Mouse (Mus musculus) kidney, adult 11 months (tissue): ENCODE measurements at regions not wholly inside any gene's neighbourhood (a gene's known extent, or its start where the extent isn't known, plus 50 kb on each side); places are given as distances from the start of the nearest gene placed in this dataset.

Source experiments
- DNase-seq: peaks from one replicate; pipeline ENCODE4 v3.0.0; 2022

DNA sequence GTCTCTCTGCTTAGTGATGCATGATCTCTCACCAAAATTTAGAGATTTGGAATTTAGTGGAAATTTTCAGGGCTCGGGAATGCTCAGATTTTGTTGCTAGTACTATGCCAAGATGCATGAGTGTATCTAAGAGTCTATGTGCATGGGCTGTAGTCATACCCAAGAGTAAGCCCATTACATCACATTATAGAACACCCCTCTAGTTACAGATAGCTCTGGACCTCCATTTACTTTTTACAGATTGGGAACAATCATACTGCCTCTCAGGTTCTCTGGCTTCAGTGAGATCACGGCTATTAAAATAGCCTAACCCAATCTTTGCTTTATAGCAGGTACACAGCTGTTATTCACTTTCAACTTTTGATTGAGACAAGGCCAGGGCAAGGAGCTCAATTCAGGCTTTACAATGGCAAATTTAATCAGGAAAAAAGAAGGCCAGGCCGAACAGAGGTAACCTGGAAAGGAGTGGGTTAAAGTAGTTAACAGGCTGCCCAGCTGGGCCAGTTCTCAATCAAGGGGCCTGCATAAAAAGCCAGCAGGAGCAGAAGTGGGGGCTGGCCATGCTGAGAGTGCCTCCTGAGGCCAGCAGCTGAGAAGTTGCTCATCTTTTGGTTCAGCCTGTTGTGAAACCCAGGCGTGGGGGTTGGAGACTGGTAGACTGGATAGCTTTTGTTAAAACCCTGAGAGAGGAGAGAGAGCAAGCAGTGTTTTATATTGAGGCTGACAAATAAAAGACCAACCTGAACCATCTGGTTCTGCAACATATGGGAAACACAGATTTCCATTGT, 509.2 kb upstream of the Pou3f2 start:
- no peak for DNase-seq

DNA sequence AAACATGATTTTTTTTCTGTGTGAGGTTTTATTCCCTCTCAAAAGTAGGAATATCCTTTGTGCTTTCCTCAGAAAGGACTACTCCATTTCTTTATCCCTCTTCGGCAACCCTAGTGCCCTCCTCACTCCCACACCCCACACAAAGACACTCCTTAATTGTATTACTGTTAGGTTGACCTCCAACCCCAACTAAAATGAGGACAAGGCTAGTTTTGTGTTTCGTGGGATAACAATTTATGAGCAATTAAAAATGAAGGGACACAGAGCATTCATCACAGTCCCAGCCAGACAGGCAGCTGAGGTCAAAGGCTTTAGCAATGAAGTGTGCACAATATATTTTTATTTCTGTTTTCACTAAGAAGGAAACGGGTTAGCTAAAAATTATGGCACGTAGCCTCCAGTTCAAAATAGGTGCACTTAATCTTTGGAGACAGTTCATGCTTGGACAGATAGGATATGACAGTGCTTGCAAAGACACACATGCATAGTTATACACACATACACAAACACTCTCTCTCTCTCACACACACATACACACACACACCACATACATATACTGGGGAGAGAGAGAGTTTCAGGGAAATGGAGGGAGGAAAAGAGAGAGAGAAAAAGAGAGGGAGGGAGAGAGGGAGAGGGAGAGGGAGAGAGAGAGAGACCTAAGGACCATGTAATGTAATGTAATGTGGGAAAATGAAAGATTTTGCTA, 498.8 kb upstream of the Pou3f2 start:
- no peak for DNase-seq

DNA sequence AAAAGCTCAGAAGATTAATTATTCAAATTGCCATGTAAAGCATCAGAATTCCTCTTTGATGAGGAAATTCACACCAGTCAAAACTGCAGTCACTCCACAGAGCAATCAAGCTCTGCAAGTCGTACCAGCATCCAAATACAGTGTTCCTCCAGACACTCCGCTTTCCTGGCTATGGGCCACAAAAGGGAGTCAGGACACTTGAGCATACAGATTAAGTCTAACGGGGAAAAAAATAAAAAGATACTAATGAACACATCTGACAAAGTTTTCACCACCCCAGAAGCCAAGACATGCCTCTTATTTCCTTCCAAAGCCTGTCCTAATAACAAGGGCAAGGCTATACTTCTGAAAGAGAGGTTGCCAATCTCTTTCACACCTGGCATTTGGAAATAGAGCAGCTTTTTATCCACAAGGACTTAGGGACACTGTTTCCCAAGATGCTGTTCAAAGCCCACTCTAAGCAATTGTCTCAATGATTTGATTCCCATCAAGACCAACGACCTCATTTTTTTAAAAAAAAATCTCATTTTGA, 485.5 kb upstream of the Pou3f2 start:
- no peak for DNase-seq

DNA sequence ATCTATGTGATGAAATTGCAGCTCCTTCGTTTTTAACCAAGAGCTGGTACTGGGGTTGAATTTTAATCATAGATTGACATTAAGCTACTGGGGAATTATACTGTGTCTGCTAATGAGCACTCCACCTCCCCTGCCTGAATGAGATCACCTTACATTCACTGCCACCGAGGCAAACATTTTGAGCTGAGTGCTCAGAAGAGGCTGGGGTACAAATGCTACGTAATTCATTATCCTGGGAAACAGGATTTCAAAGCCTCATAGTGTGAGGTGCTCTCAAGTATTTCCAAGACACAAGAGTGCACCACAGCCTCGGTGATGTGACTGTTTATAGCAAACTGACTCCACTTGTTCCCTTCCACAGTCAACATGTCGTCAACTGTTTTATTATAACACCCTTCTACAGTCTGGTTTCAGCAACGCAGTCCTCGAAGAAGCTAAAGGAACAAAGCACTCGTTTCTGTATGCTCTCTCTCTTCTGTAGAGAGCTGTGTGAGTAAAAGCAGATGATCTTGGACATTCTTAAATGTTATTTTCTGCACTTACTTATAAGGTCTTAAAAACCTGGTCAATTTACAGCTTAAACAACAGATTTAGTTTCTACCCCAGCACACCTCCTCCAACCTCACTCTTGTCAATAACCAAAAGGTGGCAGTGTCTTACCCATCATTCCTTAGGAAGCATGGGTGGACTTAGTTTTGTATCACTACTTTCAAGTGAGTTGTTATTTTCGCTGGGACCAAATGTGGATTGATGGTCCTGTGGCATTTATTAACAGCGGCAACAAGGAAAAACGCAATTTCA, 484.8 kb upstream of the Pou3f2 start:
- DNase-seq = no peak

DNA sequence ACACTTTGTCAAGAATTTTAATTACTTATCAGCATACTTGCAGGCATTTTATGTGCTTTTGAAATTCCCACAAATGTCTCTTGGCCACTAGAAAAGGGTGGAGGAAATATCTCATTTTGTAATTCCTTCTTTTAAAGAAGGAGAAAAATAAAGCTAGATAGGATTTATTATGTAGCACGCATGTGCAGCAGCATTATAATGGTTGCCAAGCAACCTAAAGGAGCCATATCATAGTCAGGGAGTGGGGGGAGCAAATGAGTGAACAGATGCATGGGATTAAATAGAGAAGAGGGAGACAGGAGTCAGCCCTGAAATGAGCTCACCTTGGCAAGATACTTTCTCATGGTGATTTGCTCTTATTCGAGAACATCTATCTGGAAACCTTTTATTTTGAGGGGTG, 483.0 kb upstream of the Pou3f2 start:
- no peak for DNase-seq

DNA sequence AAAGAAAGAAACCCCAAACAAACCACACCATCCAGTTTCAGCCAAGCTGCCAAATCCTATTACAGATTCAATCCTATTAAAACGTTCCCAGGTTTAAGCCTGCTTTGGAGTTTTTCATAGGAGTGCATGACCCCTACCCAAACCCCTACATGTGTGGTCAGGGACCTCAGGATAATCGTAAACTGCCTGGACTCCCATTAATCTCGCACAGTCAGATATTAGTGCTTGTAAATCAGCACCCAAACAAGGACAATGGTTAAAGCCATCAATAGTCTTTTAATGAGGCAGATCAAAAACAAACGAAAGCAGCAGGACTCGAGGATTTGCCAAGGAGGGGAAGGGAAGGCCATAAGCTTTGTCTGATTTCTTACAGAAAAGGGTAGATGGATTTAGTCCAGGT, 482.3 kb upstream of the Pou3f2 start:
- DNase-seq = no peak

DNA sequence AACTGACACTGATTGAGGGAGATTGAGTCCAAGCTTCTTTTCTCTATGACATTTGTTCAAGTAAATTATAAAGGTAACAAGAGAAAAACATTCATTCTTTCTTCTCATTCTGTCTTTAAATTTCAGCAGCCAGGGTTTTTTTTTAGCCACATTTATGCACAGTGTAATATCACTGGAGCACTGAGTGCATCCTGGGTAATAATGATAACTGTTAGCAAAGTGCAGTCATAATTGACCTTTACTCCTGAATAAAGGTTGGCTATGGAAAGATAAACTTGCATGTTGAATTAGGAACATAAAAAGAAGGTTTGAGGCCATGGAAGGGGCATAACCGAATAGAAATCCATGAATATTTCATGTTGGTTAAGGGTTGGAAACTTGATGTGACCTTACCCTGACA, 461.3 kb upstream of the Pou3f2 start:
- no peak for DNase-seq

DNA sequence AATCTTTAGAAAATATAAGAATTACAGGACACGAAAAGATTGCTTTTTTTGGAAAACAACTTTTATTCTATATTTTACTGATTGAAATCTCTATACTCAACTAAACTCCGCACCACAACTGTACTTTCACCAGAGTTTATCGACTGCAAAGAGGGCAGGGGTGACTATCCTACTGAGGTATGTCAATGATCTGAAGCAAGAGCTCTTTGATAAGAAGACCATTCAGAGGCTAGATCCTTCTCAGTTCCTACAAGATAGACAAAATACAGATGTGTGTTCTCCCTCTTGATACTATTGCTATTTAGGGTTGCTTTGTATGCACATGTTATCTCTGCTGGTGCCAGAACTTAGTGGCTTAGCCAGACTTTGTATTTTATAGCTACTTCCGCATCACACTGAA, 460.7 kb upstream of the Pou3f2 start:
- no peak for DNase-seq

DNA sequence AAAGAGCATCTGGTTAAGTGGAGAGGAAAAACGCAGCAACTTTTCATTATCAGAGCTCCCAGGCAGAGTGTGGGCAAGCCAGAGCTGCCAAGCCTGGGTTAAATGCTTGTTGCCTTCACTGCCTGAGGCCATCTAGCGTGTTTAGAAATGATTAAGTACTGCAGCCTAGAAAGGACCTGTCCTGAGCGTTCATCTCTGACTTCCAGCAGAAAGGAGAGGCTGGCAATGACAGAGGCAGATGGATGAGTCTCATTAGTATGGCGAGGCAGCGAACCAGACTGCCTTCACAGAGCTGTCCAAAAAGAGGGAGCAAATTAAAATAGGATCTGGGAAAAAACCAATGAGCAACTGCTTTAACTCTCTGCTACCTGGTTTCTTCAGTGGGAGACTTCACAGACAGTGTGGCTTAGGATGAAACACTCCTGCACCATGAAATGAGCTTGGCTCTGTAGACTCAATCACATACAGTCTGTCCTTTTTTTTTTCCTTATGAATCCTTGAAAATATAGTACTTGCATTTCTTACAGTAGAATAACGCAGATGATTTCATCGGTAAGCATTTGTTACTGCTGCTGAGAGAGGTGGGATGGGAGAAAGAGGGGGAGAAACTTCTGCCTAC, 458.7 kb upstream of the Pou3f2 start:
- no peak for DNase-seq

DNA sequence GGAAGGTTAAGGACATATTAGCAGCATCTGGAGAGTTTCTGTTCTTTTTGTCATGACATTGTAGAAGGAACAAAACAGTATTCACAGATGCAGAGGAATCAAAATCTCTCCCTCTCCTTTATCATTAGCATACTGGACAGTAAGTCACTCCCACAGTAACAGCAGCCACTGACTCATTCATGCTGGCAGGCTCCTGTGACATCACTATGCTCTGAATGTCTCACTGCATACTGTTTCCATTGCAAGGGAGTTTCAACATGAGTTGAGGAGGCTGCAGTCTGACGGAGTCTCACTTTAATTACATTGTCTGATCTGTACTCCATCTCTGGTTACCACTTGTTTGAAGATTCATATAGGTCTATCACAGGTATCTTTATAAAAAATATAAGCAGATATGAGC, 450.1 kb upstream of the Pou3f2 start:
- no peak for DNase-seq

DNA sequence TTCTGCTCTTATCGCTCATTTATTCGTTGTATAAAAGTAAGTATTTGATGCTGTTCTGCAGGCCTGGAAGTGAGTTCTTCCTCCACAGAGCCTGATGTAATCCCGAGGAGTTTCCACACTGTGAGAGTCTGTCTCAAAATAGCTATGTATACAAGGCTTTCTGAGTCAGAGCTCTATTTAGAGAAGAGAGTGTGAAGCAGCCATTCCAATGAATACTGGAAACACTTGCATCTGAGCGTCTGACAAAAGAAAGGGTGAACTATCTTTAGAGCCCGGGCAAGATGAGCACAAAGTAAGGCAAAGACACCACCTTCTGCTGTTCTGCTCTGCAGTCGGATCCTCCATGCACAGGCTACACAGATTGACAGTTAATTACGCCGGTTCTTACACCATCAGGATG, 436.0 kb upstream of the Pou3f2 start:
- no peak for DNase-seq

DNA sequence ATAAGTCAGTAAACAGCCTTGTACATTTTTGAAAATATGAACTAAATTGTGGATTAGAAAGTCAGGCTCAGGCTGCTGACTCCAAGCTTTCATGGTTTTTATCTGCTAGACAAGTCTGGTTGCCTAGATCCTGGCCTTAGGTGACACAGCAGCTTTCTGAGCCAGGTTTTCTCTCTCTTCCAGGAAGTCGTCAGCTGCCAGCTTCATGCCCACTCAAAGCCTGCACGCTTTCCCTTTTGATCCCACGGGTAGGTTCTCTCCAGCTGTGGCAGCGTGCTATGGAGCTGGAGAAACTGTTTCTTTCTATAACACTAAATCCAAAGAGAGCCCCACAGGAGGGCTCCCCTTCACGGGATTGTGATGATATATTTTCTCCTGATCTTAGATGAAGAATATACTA, 426.7 kb upstream of the Pou3f2 start:
- no peak for DNase-seq

DNA sequence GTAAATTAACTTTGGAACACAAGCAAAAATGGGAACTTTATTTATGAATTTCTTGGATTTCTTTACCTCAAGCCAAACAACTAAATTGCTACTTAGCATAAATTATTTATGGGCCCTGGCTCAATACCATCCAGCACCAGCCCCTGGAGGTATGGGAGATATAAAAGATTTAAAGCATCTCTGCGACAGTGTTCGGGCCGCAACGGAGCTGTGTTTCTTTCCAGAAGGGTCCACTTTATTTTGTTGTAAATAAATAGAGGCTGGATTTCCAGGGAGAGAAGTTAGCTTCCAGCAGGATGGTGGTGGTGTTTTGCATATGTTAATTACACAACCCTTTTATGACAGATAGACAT, 404.5 kb upstream of the Pou3f2 start:
- no peak for DNase-seq

DNA sequence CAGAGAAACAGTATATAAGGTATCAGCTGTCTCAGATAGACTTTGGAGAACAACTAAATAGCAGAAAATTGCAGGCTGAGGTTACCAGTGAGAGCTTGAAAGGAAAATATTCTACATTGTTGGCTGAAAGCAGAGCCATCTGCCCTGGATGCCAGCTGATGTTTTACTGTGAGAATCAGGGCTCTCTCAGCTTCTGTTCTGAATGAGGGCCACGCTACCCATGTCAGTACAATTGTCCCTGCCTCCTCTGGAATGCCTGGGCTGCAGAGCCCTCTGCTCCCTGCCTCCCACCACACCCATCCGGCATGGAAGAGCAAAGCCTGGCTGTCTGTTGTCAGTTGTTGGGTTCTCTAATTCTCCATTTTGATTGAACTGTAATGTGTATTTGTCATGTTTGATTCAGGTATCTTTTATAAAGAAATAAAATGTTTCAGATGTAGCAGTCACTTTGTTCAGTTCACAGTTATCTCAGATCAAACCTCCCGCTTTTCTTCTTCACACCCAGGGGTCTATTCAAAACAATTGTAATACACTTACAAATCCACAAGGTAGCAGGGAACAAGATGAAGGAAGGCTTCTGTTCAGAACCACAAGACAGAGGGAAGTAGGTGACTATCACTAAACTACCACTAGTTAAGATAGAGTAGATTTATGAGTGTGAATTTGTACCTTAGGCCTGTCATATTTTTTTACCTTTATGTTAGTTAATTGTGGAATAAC, 404.0 kb upstream of the Pou3f2 start:
- no peak for DNase-seq

DNA sequence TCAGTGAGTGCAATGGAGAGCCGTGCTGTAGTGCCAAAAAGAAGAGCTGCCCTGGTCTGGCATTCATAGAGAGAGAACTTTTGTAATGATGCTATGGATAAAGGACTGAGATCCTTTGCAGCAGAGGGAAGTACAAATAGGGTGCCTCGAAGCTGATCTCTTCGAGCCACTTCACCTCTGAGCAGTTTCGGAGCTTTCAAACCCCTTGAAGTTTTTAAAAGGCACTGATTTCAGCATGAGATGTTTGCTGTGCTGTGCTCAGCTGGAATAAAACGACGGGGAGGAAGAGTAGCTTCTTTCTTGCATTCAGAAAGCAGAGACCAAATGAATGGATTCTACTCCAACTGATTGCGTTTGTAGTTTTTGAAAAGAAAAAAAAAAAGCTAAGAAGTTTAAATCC, 392.5 kb upstream of the Pou3f2 start:
- no peak for DNase-seq

DNA sequence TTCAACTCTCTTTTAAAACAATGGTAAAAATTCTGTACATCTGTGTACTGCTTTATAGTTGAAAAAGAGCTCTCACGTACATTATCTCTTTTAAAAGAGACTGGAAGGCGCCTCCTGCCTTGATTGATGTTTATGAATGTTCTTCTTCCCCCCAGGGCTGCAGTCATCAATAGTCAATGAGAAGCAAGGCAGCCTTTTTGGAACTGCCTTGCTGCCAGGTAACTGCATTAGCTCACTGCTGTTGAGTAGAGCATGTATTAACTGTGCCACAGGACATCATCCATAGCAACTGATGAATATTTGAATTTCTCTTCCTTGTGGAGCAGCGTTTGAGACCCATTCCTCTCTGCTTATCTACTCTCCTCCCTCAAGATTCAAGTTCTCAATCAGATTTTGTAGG, 387.2 kb upstream of the Pou3f2 start:
- no peak for DNase-seq

DNA sequence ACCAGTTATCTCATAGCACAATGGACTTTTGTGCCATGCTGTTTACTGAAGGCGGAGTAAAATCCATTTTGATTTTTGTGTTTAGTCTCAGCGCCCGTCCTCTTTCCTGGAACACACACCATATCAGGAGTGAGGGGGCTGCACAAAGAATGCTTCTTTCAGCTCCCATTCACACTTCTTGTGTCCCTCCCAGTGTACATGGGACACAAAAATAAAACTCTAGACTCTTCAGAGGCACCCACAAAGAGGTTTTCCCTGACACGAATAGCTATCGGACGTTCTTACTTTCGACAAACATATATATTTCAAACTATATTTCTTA, 347.9 kb upstream of the Pou3f2 start:
- DNase-seq = no peak

DNA sequence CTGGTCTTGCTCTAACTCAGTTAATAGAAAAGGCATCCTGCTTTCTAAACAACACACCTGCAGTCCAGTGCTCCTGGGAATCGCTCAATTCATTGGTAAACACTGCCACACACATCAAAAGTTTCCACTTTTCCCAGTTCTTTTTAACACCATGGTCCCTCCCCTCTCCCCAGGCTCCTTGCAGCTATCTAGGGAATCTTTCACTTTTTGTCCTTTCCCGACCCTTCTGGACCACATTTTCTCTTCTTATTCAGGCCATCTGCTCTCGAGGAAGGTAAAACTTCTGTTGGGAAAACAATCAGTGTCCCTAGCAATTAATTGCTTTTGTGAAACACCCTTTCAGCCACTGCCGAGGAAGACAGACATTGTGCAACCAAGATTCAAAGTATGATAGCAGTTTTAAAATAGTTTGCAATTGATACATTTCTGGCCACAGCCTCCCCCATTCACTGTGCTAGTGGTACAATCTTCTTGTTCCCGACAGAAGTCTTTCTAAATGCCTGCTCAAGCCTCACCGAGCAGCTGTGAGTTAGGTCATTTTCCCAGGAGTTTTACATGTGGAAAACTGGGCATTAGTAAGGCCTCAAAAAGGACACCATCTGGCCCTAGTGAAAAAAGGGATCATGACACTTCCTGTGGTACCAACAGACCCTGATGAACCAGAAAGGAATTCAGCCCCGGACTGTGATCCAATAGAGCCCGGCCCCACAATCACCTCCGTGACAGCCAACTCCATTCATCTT, 347.4 kb upstream of the Pou3f2 start:
- no peak for DNase-seq

DNA sequence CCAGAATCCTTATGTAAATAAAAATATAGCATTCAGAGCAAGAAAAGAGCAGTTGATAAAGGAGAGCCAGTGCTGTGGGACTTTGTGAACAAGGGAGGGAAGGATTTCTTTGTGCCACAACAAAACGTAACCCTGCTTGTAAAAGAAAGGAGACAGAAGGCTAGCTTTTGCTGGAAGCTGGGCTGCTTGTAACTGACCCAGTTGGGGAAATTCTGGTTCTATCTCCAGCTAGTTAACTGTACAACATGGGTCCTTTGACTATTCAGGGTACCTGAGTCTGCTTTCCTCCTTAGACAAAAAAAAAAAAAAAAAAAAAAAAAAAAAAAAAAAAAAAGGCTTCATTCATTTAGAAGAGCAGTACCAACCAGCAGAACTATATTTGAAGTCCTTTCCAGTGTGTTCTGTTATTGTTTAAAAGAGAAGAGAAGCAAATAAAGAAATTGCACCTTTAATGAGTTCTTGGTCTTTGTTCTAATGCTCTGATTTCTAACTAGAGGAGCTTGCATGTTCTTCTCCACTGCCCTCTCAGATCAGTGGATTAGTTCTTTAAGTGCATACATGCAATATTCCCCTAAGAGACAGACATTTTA, 345.8 kb upstream of the Pou3f2 start:
- no peak for DNase-seq

DNA sequence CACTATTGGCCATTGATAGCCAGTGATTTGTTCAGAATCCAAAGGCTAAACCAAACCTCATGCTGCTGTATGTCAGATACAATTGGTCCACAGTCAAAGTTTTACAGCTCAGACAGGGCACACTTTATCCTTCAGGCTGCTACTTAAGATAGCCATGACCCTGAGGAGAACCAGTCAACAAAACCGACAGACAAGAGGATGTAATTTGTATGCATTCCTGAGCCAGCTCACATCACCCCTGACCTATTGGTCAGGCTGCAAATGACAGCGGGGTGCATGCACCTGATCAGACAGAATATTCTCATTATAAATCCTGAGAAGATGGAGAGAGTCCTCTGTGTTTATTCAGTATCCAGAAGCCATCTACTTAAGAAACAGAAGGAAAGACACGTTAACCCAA, 315.5 kb upstream of the Pou3f2 start:
- DNase-seq = no peak

DNA sequence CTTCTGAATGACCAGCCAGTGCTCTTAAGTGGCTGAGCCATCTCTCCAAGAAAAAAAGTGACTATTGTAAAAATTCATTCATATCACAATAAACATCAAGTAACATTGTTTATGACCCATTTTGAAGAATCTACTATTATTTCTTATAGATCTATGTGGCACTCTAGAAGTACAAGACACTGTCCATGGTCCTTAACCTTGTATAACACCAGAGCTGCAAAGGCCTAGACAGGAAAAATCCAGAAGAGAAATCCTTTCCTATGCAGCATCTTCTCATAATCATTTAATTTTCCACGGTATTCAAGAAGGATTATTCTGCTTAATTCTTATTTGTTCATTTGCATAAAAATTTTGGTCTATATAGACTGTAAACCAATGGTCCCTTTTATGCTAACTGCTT, 304.7 kb upstream of the Pou3f2 start:
- no peak for DNase-seq

DNA sequence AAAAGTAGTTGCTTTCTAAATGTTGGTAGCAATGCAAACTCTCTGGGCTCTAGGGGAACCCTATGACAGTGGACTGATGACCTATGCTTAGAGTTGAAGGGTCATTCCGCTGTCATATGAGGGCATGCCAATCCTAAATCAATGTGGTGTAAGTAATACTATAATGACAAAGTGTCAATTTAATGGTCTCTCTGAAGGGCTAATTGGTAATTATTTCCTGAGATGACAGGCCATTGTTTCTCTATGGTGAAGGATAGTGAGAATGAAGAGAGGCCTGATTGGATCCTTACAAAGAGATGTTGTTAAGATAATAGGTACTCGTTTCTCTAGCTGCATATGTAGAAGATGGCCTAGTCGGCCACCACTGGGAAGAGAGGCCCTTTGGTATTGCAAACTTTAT, 299.7 kb upstream of the Pou3f2 start:
- no peak for DNase-seq
